Mouse (Mus musculus) embryo, embryonic 10.5 days (tissue): ENCODE measurements around the gene Rbmxl1.
"Not testable (repeated sequence)": the region's sequence is repeated elsewhere in the genome, so short reads cannot be mapped to it uniquely, and the experiment has no call there.

Experiments
- DNase-seq: peaks from one replicate; pipeline ENCODE4 v3.0.0-alpha.2; 2015; ENCODE audit warnings: low spot score

Rbmxl1 gene

DNA sequence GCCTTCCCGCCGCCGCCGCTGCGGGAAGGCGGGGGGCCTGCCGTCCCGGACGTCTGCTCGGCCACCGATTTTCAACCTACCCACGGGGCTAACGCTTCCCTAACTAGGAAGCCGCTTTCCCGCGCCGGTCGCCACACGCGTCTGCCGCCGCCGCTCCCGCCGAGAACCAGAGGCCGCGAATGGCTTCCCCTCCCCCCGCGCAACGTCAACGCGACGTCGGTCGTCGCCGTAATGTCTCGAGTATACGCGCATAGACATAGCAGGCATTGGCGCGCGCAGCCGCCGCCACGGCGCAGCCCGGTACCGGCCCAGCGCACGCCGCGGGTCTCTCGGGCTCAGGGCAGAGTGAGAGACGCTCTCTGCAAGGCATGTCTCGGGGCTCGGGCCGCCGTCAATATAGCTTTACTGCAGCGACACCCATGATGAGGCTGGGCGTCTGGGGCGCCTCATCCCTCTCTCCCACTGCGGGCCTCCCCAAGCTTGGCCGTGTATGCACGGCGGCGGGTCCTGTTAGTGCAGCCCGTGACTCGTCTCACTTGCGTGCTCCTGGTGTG is at the start of gene Rbmxl1:
Rbmxl1 (minus strand) TSS at position 180 of the 554 bp plus-strand sequence.
- DNase-seq = peak; percentile 91

DNA sequence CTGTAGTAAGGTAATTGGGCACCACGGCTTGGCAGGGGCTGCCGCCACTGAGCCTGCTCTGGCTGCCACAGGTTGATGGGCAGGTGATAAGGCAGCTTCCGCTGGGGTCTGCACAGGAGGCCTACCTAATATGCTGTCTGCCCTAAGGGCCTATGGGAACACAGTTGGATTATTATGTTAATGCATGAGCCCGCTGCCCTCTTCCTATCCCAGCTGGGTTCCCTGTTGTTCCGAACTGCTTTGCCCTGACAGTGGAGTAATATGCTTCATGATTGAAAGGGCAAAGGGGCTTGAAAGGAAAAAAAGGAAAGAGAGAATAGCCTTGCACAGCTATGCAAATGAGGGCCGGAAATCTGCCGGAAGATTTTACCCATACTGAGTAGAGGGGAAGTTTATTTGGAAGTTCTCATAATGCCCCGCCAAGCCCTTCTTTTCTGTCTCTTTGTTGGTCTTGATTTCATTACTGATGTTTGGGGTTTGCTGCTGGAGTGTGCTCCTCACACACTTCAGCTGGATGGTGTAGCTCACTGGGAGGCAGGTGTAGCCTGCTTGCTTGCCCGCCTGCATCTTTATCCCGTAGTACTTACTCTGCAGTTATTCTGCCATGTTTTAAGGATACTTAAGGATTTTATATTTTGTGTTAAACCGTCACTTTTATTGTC is 48.2 kb upstream of the Rbmxl1 start:
- DNase-seq = peak; percentile 57

DNA sequence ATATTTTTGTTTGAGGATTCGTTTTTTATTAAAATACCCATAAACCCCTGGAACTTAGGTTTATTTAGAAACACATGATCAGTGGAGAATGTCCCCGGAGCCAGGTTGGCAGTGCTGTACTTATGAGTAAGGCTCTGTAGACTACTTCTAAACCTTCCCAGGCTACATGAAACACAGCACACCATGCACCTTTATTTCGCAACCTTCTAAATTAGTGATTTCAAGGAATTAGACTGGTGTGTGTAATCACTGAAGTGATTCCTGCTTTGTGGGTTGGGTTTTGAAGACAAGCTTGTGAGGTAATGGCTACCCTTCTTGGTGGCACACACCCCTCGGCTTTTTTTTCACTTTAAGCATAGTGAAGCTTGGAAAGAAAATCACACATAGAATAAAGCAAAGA is 47.1 kb upstream of the Rbmxl1 start:
- no peak for DNase-seq

DNA sequence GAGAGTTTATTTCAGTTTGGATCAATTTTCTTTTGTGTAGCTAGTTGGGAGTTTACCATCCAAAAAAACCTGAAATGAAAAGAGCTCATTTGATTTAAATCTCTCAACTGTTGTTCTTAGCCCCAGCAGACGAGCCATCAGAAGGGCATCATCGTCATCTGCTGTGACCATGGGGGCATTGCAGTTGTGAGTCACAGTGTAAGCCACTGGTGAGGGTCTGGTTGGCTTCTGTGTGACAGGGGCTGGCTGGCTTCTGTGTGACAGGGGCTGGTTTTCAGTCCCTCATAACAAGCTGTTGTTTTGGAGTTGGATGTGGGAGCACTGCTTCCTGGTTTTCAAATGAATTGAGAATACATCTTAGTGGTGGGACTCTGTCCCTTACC is 42.0 kb upstream of the Rbmxl1 start:
- no peak for DNase-seq

DNA sequence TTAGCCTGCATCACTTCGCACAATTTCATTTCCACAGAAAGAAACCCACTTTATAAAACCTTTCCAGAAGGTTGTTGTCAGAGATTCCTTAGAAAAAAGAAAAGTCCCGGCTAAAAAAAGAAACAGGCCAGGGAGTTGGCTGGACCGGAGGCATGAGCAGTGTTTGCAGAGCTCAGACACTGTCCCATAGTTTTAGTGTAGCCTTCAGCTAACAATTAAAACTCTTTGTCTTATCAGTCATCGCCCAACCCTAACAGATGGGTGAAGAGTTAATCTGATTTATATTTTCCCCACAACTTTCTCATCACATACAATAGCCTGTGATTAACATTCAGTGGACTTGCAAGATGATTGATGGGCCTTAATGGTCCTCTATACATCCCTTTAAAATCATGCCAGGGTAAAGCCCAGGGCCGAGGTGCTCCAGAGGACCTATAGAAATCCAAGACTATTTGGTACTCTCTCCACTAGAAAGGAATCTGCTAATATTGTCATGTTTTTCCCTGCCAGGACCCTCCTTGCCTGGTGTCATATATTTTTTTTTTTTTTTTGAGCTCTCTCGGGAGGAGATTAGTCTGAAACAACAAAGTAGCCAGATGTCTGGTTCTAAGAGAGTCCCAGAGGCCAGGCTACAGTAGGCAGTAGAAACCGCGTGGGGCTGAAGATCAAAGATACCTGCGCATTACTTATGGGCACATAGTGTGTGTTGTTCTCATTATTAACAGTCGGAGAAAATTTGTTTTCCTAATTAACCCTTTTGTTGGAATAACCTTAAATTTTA is 41.5 kb upstream of the Rbmxl1 start:
- peak; percentile 40 for DNase-seq

DNA sequence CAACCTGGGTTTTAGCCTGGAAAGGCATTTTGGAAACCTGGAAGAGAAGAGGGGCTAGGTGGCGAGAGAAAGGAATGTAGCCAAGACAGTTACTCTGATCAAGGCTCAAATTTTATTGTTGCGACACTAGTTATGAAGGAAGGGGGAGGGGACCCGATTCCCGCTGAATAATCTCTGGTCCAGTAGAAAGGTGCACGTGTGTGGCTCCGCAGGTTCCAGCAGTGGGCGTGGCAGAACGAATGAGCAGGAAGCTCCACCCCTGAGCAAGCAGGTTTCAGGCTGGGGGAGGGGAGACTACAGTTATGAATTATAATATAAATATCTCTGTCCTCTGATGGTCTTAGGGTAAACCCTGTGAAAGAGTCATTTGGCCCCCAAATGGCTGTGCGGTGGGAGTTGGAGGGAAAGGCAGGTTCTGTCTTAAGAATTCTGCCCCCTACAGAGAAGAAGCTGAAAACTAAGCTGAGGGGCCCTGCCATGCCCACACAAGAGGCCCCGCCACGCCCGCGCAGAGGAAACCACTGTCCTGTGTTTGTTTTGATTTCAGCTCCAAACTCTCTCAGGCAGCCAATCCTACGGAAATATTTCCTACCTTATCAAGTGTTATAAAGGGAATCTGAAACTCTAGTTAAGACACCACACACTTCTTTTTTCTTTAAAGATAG is 36.6 kb upstream of the Rbmxl1 start:
- DNase-seq = not testable (repeated sequence)

DNA sequence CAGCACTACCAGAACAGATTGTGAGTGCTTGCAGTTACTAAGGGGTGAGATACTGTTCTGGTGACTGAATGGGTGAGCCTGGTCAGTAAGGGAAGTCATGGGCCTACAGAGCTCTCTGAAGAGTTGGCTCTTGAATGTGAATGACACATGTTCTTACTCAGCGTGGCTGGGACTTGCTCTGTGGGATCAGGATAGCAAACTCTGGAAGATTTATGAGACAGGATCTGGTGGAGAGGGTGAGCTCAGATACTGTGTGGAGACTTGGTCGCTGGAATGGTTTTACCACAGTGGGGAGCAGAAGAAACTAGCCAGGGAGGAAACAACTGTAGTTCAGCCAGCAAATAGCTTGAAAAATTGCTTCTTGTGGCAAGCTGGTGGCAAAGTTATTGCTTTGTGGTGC is 35.8 kb upstream of the Rbmxl1 start:
- no peak for DNase-seq

DNA sequence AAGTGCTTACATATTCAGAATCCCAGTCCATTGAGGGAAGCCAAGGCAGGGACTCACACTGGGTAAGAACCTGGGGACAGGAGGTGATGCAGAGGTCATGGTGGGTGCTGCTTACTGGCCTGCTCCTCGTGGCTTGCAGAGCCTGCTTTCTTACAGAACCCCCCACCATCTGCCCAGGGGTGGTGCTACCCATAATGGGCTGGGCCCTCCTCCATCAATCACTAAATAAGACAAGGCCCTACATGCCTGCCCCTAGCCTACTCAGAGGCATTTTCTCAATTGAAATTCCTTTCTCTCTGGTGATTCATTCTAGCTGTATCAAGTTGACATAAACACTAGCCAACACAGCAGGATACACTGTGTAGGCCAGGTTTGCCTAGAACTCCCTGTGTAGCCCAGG is 34.9 kb upstream of the Rbmxl1 start:
- no peak for DNase-seq

DNA sequence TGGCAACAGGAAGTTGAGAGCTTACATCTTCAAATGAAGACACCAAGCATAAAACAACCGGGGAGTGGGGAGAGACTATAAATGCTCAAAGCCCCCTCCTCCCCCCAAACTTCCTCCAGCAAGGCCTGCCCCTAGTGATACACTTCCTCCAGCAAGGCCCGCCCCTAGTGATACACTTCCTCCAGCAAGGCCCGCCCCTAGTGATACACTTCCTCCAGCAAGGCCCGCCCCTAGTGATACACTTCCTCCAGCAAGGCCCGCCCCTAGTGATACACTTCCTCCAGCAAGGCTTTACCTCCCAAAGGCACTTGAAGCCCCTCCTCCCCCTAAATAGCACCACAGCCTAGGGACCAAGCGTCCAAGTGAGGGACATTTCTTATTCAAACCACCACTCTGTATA is 34.0 kb upstream of the Rbmxl1 start:
- not testable (repeated sequence) for DNase-seq

DNA sequence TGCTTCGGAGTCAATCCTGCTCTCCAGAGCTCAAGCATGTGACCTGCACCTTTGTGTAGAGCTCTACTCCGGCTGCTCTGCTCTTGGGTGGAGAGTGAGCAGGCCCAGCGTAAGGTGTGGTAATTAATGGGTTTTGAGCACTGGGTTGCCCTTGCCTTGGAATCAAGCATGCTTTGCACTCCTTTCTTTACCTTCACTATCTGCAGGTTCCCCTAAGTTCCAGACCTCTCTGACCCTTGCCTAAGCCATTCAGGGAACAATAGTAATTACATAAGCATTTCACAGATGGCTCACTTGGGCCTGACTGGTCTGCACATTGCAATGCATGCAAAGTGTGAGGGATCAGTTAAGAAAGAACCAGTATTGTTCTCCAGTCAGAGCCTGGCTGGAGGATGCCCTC is 29.1 kb upstream of the Rbmxl1 start:
- no peak for DNase-seq

DNA sequence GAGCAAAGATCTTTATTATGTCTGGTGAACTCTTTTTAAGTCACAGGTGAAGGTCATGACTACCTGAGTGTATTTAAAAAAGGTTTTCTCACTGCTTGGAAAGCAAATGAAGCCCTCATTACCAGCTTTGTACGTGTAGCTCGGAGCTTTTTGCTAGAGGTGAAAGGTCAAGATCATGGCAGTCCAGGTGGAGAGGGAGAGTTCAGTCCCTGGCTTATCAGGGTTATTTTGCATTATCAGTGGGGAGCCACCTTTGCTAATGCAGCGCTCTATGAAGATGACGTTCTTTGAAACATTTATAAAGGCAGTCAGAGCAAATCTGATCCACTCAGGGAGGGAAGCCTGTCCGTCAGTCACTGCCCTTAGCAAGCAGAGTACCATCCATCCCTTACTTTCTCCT is 28.0 kb upstream of the Rbmxl1 start:
- DNase-seq = no peak

DNA sequence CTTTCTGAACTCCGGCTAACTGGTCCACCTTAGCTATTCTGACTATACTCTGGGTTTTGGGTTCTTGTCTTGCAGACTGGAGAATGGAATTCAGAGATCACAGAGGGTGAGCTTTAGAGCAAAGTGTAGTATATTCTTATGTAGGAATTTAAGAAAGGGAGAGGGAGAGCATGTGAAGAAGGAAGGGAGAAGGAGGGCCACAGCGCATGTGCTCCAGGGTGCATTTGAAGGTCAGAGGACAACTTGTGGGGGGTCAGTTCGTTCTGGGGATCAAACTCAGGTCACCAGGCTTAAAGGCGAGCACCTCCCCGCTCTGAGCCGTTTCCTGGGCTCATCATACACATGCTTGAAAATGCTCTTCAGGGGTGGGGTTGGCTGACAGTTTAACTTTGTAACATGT is 25.3 kb upstream of the Rbmxl1 start:
- DNase-seq = no peak

DNA sequence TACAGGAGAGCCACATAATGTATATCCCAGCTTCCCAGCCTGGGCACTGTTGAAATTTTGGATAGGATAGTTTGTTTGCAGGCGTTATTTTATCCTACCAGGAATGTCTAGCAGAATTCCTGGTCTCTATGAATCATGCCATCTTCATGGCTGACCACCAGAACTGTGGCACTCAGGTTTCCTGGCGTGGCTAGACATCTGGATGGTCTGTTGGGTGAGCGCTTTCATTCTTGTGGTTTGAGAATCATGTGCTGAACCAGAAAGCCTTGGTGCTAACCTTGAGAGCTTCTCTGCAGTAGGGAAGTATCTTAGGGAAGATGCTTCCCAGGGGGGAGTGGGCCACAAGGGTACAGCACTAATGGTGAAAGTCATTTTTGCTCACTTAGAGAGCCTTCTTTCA is 6.4 kb upstream of the Rbmxl1 start:
- DNase-seq = no peak

DNA sequence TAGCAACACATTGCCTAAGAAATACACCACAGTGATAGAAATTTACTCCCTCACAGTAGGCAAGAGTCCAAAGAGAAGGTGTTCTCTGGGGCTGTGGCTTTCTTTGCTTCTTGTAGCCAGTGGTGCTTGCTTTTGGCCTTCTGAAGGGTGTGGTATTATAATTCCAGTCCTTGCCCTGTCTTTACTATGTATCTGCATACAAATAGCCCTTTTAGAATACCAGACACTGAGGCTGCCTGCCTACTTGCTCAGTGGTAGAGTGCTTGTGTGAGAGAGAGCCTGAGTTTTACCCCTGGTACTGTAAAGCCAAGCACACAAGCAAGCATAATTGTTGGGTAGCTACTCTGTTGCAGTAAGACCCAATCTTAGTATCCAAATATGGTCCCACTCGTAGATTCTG is 6.0 kb upstream of the Rbmxl1 start:
- DNase-seq = no peak

DNA sequence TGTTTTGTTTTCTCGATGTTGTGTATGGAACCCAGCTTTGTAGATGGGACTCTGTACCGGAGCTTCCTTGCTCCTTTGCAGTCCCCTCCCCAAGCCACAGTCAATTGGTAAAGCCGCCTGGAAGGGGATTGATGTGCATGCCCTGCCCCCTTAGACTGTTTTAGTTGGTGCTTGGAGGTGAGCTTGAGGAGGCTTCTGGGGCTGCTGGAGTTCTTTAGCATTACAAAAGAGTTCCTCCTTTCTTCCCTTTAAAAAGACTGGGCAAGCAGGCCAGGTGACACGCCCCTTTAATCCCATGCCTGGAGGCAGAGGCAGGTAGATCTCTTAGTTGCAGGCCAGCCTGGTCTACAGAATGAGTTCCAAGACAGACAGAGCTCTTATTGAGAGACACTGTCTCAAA is 4.4 kb upstream of the Rbmxl1 start:
- no peak for DNase-seq

DNA sequence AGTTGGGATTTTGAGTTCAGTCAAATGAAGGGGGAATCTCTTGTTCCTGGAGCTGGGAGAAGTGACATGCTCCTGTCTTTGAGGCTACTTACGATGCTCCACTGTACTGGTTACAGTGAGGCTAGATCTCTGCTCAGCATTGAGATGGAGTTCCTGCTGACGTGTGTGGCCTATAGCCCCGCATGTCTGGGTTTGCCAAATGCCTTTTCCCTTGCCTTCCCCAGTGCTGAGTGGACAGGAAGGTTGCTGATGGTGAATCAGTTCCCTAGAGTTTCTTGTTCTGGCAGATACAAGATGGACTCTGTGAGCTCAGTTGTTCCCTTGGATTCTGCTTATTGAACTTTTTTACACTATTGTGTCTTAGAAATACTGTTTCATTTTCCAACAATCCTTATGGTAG is 2.2 kb upstream of the Rbmxl1 start:
- DNase-seq = no peak

DNA sequence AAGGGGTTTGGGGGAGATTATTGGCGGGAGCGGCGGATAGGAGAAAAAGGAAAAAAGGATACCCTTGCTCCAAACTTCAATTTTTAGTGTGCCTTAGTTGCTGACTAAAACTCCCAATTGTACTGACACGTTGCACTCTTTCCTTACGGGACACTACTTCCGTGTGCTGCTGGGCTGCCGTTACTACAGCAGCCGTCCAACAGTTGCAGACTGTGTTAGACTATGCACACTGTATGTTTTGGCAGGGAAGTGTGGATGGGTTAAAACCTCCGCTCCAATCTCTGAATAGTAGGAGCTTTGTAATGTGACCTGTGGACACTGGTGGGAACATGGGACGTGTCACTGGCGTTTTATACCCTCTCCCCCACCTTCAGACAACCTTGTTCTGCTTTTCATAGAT is 1.4 kb upstream of the Rbmxl1 start:
- DNase-seq = peak; percentile 53

DNA sequence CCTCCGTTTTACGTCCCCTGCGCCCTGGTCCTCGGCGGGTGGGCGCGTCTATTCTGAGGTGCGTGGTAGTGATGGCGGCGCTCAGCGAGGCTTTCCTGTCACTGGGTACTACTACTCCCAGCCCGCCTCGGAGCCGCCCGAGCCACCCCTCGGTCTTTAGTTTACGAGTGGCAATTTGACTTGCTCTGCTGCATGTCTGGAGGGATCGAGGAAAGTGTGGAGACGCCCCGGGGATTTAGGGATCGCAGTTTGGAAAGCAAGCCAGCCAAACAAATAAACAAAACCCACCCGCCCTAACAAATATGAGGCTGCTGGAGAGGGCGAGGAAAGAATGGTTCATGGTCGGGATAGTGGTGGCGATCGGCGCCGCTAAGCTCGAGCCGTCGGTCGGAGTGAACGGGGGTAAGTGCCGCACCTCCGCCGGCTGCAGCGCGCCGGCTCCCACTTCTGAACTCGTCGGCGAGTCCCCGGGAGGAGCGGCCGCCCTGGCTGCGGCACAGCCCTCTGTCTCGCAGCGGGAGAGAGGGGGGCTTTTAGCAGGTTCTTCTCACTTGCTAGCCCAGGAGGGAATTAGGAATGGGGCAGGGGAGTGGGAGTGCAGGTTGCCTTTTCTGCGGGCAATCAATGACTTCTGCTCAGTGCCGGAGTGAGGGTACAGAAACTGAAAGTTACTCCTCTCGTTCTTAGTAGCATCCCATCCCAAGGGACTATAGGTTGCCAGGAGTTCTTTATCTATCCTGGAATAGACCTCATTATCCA is 754 bp upstream of the Rbmxl1 start, which contains the start of gene Slc10a7:
Slc10a7 (plus strand) TSS at position 74 of the 759 bp plus-strand sequence.
- peak; percentile 90 for DNase-seq

DNA sequence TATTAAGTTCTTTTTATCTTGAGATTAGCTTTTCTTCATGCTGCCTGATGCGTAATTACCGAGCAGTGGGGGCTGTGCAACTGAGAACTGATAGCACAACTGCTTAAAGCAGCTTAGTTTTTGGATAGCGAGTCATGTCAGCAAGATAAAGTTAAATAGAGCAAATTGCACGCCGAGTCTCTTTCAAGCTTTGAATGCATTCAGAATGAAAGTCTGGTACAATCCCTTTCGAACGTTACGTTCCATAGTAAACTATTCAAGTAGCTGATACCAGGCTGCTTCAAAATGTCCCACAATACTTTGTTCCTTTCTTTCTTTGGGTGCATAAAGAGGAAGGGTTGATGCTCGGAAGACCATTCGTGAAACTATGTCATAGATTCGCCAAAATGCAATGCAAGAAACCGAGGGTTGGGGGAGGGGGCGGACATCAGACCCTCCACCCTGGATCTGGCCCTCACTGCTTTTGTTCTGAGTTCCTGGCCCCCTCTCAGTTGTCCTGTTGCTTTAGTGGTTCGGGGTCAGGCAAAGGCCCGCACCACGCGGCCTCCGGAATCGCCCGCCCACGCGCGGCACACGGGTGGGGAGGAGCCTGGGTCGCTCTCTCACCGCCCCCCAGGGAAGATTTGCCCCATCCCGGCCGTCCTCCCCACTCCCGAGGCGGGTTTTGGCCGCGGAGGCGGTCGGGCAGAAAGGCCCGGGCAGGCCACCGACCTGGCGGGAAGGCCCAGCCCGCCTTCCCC is 549 bp downstream of the Rbmxl1 start:
- peak; percentile 76 for DNase-seq

DNA sequence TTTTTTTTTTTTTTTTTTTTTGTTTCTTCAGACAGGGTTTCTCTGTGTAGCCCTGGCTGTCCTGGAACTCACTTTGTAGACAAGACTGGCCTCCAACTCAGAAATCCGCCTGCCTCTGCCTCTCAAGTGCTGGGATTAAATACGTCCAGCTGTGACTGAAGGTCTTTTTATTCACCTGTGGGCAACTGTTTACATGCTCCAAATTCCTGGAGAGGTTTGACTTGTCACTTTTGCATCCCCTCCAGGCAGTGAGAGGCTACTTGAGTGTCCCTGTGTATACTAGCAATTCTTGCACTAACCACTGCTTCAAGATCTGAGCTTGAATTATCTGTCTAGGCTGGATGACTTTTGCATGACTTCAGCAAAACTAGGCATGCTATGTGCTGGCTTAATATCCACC is 6.0 kb downstream of the Rbmxl1 start:
- DNase-seq = no peak

DNA sequence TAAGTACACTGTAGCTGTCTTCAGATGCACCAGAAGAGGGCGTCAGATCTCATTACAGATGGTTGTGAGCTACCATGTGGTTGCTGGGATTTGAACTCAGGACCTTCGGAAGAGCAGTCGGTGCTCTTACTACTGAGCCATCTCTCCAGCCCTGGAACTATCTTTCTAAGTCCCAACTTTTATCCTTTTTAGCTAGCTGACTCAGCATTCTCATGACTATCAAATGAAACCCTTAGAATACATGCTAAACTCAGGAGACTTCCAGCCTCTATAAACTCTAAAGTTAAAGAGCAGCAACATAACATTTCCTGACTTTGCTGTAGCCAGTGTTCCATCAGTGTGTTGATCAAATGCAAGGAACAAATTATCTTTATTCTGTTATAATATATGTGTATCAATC is 12.4 kb downstream of the Rbmxl1 start:
- not testable (repeated sequence) for DNase-seq
